In the genomic region with DNA sequence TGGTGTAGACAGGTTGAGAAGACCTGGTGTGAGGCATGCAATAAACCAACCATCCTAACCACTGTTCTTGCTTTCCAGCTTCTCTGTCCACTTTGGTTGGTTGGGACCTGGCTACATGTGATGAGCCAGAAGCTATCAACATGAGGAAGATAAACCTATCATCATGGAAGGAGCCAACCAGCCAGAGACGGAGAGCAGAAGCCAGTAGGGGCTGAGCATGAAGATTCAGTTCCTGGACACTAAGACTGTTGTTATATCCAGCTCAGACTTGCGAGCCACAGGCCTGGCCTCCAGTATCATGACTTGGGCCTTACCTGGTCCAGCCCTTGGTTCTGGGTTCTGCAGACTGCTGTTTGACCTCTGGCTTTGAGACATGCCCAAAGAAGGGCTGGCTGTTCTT, we compare ENCODE assay signal across 1 mouse cellular context.
A peak's percentile ranks its signal among the peaks of the same experiment; 100 is the strongest.
TF ChIP-seq lines count a peak whose summit lies in the region.

No protein-coding gene starts in this region.

TF ChIP-seq in myocyte, 11 proteins besides CTCF, POLR2A, EP300 and RAD21 (continued from another document):
- TF ChIP-seq TCF12 (IDR thresholded peaks at IDR 0.05; ENCODE audit: insufficient read depth, poor library complexity, severe bottlenecking) (no peak), TCF3 (IDR thresholded peaks at IDR 0.05; ENCODE audit: insufficient read length, low read depth) (no peak), USF1 (IDR thresholded peaks at IDR 0.05; ENCODE audit: low read depth) (no peak), POLR2AphosphoS2 (IDR thresholded peaks at IDR 0.05; ENCODE audit: insufficient read length, low read depth) (peak; percentile 58), MYOG (IDR thresholded peaks at IDR 0.05; ENCODE audit: control insufficient read depth in 1 of 3, insufficient read depth in 1 of 3, insufficient read length in 2 of 3, low read depth in 2 of 3) (no peak)
